Mouse (Mus musculus) cerebellum, adult 2 months (tissue): Measurements from ENCODE around the gene Cdh3. TPM values are rescaled to one million over a fixed set of nuclear protein-coding genes. Genes with fewer than 3 reads are reported as not detected.
A peak's percentile ranks its signal among the peaks of the same experiment; 100 is the strongest.
"Not testable (repeated sequence)": the region's sequence is repeated elsewhere in the genome, so short reads cannot be mapped to it uniquely, and the experiment has no call there.

Experiments
- DNase-seq, 2 experiments: peaks; one replicate each; pipeline ENCODE4 v3.0.0; 2021
- H3K27ac ChIP-seq: fragments of 200-500 bp; 2 replicates; pipeline ENCODE4 v1.5.1; 2012; ENCODE audit warnings: low read length, control low read depth, inconsistent platforms; ENCODE audit not compliant: insufficient read depth
- H3K27me3 ChIP-seq: fragments of 200-500 bp; 2 replicates; pipeline ENCODE4 v1.6.1; 2012; ENCODE audit warnings: inconsistent platforms, mild to moderate bottlenecking, low read length, moderate library complexity; ENCODE audit not compliant: control insufficient read depth, insufficient read depth
- H3K4me1 ChIP-seq: fragments of 200-500 bp; 2 replicates; pipeline ENCODE4 v1.6.1; 2011; ENCODE audit warnings: low read length; ENCODE audit not compliant: control insufficient read depth, insufficient read depth
- H3K4me3 ChIP-seq: fragments of 200-500 bp; replicated peaks from 2 replicates; pipeline ENCODE3; 2011; ENCODE audit warnings: mild to moderate bottlenecking, low read depth, low read length, control low read depth; ENCODE audit not compliant: insufficient read depth
- CTCF ChIP-seq: fragments of 200-500 bp; IDR thresholded peaks from 2 replicates; pipeline ENCODE4 v1.5.1; 2011; ENCODE audit warnings: low read depth, mild to moderate bottlenecking, control low read depth, low read length, moderate library complexity, borderline replicate concordance; ENCODE audit not compliant: insufficient read depth
- POLR2A ChIP-seq: fragments of 200-500 bp; IDR thresholded peaks from 2 replicates; pipeline ENCODE4 v1.6.1; 2011; ENCODE audit warnings: low read length, control low read depth, borderline replicate concordance; ENCODE audit not compliant: insufficient read depth
- WGBS: fragments of 180-500 bp; shearing (Covaris S2); methylation state at CpG from one replicate; pipeline ENCODE4 v1.1.7; 2018; 5-methylcytosine and 5-hydroxymethylcytosine counted together
- polyA plus RNA-seq: library from polyadenylated mRNA; depleted of rRNA; stranded (reverse); fragments of >200 nt; gene quantifications from 2 replicates; pipeline ENCODE4 v1.2.3, GENCODE M21; 2012

Cdh3 gene
- polyA plus RNA-seq, 1 experiment: 0.64 TPM

DNA sequence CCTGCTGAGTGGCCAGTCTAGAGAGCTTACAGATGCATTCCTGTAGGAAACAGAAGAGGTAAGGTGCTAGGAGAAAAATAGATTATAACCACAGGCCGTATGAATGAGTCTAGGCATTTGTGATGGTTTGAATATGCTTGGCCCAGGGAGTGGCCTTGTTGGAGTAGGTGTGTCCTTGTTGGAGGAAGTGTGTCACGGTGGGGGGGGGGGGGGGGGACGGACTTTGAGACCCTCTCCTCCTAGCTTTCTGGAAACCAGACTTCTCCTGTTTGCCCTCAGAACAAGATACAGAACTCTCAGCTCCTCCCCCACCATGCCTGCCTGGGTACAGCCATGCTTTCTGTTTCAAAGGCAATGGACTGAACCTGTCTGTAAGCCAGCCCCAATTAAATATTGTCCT is 81.8 kb downstream of the Cdh3 start:
- no peak for TF ChIP-seq POLR2A
- no peak for TF ChIP-seq CTCF
- Histone ChIP-seq H3K4me1 (no peaks in the 10 kb centered on the region), H3K27me3 (no peaks in the 10 kb centered on the region), H3K4me3 (no peak overlapping the region), H3K27ac (no peak overlapping the region)
- 74% methylated on average over 3 of the region's 3 CpGs for WGBS
- no peak for DNase-seq

DNA sequence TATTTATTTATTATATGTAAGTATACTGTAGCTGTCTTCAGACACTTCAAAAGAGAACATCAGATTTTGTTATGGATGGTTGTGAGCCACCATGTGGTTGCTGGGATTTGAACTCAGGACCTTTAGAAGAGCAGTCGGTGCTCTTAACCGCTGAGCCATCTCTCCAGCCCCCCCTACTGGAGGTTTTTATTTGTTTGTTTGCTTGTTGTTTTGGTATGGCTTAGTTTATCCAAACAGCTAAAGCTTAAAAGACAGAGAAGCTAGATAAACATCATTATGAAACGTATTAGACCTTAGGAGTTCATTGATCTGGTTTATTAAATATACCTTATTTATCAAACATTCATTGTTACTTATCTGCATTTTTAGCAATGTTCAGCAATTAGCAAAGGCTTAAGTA is 84.9 kb downstream of the Cdh3 start:
- not testable (repeated sequence) for H3K27ac ChIP-seq, DNase-seq, H3K4me1 ChIP-seq, H3K4me3 ChIP-seq, H3K27me3 ChIP-seq
- 92% methylated on average over 3 of the region's 3 CpGs for WGBS

DNA sequence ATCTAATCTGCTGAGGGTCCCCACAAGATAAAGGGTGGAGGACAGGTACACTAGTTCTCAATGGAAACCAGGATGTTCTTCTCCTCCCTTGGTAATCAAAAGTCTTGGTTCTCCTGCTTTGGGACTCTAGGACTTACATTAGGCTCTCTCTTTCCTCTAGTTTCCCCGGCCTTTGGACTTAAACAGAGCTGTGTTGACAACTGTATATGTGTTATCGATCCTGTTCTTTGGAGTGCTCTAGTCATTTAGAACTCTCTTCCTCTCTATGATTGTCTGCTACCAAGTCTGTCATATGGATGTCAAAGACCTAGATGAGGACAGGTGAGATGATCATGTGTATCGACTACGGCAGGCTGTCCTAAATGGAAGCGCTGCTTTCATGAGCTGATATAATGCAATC is 86.4 kb downstream of the Cdh3 start:
- Histone ChIP-seq H3K4me3 (no peak overlapping the region), H3K27ac (no peak overlapping the region), H3K27me3 (no peaks in the 10 kb centered on the region), H3K4me1 (no peaks in the 10 kb centered on the region)
- DNase-seq: no peak
- no peak for TF ChIP-seq POLR2A
- no peak for TF ChIP-seq CTCF
- 98% methylated on average over 5 of the region's 5 CpGs for WGBS

DNA sequence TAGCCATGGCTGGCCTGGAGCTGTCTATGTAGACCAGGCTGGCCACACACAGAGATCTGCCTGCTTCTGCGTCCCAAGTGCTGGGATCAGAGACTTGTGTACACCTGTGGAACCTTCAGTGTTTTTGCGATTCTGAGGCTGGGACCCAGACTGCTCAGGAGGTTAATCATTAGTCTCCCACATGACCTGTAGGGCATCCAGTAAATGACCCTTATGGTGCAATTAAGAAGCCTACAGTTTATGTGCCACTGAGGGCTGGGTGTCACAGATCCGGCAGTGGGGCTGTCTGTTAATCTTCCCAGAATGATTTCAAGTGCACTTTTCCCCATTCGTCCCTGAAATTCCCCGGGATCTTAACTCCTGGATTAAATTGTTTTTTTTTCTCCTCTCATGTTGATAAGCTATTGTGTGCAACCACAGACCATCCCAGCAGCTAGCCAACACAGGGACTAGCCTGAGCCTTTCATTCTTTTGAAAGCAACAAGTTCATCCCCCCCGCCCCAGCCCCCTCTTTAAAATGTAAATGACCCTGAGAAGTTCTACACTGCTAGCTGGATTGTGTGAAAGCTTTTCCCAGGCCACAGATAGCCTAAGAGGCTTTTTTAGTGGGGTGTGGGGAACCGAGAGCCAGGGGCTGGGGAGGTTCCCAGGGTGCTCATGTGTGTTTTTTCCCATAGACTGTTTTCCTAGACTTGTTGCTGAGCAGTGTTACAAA is 88.7 kb downstream of the Cdh3 start:
- peaks cover 2% of the 10 kb centered on the region; the same call in 1 of the 2 replicates for H3K4me1 ChIP-seq
- 43% methylated on average over 7 of the region's 7 CpGs for WGBS
- TF ChIP-seq POLR2A: no peak
- H3K4me3 ChIP-seq: no peak overlapping the region
- DNase-seq: no peak
- no peak overlapping the region for H3K27ac ChIP-seq
- H3K27me3 ChIP-seq: peaks cover 3% of the 10 kb centered on the region; the same call in 1 of the 2 replicates

DNA sequence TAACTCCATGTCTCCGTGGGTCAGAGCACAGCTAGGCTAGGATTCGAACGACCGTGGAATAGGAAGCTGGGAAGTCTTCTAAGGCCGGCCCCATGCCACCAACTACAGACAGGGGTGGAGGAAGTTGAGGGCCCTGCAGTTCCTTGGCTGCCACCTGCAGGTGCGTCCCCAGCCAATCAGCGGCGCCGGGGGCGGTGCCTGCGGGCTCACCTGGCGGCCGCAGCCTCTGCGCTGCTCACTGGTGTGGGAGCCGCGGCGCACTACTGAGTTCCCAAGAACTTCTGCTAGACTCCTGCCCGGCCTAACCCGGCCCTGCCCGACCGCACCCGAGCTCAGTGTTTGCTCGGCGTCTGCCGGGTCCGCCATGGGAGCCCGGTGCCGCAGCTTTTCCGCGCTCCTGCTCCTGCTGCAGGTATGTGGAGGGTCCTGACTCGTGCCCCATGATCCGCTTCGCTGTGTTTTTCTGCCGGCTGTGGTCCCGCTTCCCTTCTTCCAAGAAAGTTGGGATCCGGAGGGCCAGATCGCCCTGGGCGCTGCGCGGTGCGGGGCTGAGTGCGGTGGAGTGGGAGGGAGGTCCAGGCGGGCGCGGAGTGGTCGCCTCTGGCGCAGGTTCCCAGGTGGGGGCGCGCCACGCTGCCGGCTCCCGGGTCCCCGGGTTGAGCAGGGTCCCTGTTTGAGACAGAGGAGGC is 92.6 kb downstream of the Cdh3 start, which contains the start of gene Cdh1:
Cdh1 (plus strand) TSS at position 221 of the 689 bp plus-strand sequence.
- no peak for TF ChIP-seq CTCF
- TF ChIP-seq POLR2A: no peak
- 2% methylated on average over 53 of the region's 53 CpGs for WGBS

GRCm38 (mm10) chr8:106603933-106604332 is 93.2 kb downstream of the Cdh3 start:
- peaks cover 4% of the 10 kb centered on the region; the same call in 1 of the 2 replicates for H3K27me3 ChIP-seq
- peak in 1 of 2 experiments; percentile 11 for DNase-seq
- H3K4me3 ChIP-seq: peak overlapping the region; percentile 31
- 2% methylated on average over 19 of the region's 19 CpGs for WGBS
- TF ChIP-seq POLR2A (no peak), CTCF (no peak)
- no peak overlapping the region for H3K27ac ChIP-seq
- H3K4me1 ChIP-seq: peaks cover 2% of the 10 kb centered on the region; the same call in 1 of the 2 replicates

More for the DNA sequence above, 92.6 kb downstream of the Cdh3 start, which contains the start of gene Cdh1:
- peak within 1 kb of the TSS; percentile 31 for H3K4me3 ChIP-seq
- H3K4me1 ChIP-seq: peaks cover 2% of the 10 kb centered on the region; the same call in 1 of the 2 replicates
- no peak within 1 kb of the TSS for H3K27ac ChIP-seq
- peak; percentile 31 to 37 for DNase-seq
- H3K27me3 ChIP-seq: peaks cover 4% of the 10 kb centered on the region; the same call in 1 of the 2 replicates

DNA sequence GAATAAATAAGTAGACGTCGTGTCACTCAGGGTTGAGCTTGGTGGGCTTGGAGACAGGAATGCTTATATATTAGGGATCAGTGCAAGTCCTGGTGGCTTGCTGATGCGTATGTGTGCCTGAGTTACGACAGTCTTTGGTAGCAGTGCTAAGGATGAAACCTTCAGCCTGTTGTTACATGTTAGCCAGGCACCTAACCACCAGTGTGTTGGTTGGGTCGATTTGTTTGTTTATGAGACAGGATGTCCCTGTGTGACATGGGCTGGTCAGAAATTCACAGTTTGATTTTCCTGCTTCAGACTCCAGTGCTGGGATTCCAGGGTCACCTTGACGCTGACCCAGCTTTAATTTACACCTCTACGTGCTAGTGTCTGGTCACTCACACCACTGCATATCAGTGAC is 95.0 kb downstream of the Cdh3 start:
- Histone ChIP-seq H3K4me3 (no peak overlapping the region), H3K4me1 (peaks cover 2% of the 10 kb centered on the region; the same call in 1 of the 2 replicates), H3K27ac (no peak overlapping the region), H3K27me3 (peaks cover 4% of the 10 kb centered on the region; the same call in 1 of the 2 replicates)
- no peak for DNase-seq
- no peak for TF ChIP-seq POLR2A
- TF ChIP-seq CTCF: no peak
- WGBS: 77% methylated on average over 7 of the region's 7 CpGs

- H3K27me3 ChIP-seq: peaks cover 4% of the 10 kb centered on the region; the same call in 1 of the 2 replicates
- DNase-seq: no peak
- WGBS: 65% methylated on average over 4 of the region's 4 CpGs
Measured at GRCm38 (mm10) chr8:106606121-106606520, 95.4 kb downstream of the Cdh3 start.

More at GRCm38 (mm10) chr8:106606121-106606520, 95.4 kb downstream of the Cdh3 start:
- H3K27ac ChIP-seq: no peak overlapping the region
- H3K4me1 ChIP-seq: peaks cover 2% of the 10 kb centered on the region; the same call in 1 of the 2 replicates
- no peak overlapping the region for H3K4me3 ChIP-seq
- no peak for TF ChIP-seq CTCF
- TF ChIP-seq POLR2A: no peak
